Mouse (Mus musculus) thymus, adult 2 months (tissue): Measurements from ENCODE around the gene D3Ertd751e. TPM values are rescaled to one million over a fixed set of nuclear protein-coding genes. Genes with fewer than 3 reads are reported as not detected.

Experiments used
- DNase-seq: peaks from one replicate; pipeline ENCODE4 v3.0.0; 2021
- H3K27ac ChIP-seq: fragments of 200-500 bp; 2 replicates; pipeline ENCODE4 v1.5.1; 2012; ENCODE audit warnings: low read length, control low read depth; ENCODE audit not compliant: control insufficient read depth, insufficient read depth
- H3K27me3 ChIP-seq: fragments of 200-500 bp; 2 replicates; pipeline ENCODE4 v1.6.1; 2012; ENCODE audit warnings: mild to moderate bottlenecking, low read length, moderate library complexity, mixed read lengths; ENCODE audit not compliant: control insufficient read depth, insufficient read depth
- H3K36me3 ChIP-seq: fragments of 200-500 bp; 2 replicates; pipeline ENCODE4 v1.6.1; 2012; ENCODE audit warnings: mild to moderate bottlenecking, low read length, moderate library complexity; ENCODE audit not compliant: control insufficient read depth, insufficient read depth
- H3K4me1 ChIP-seq: fragments of 200-500 bp; replicated peaks from 2 replicates; pipeline ENCODE4 v1.6.1; 2012; ENCODE audit warnings: low read length; ENCODE audit not compliant: control insufficient read depth, insufficient read depth
- H3K4me3 ChIP-seq: fragments of 200-500 bp; 2 replicates; pipeline ENCODE4 v1.5.1; 2012; ENCODE audit warnings: mild to moderate bottlenecking, low read length, control low read depth, moderate library complexity; ENCODE audit not compliant: control insufficient read depth, insufficient read depth
- CTCF ChIP-seq: fragments of 200-500 bp; IDR thresholded peaks from 2 replicates; pipeline ENCODE4 v1.5.1; 2012; ENCODE audit warnings: mild to moderate bottlenecking, control low read depth, low read length, moderate library complexity, borderline replicate concordance; ENCODE audit not compliant: control insufficient read depth, poor library complexity, insufficient read depth; ENCODE audit errors: extremely low read depth
- POLR2A ChIP-seq: fragments of 200-500 bp; IDR thresholded peaks from 2 replicates; pipeline ENCODE4 v1.6.1; 2012; ENCODE audit warnings: mild to moderate bottlenecking, low read length, control low read depth, moderate library complexity; ENCODE audit not compliant: control insufficient read depth, poor library complexity, insufficient read depth; ENCODE audit errors: extremely low read depth
- polyA plus RNA-seq: library from polyadenylated mRNA; depleted of rRNA; stranded (reverse); fragments of >200 nt; gene quantifications from 2 replicates; pipeline ENCODE4 v1.2.3, GENCODE M21; 2012; rRNA removed

Gene D3Ertd751e
- polyA plus RNA-seq, 1 experiment, result 1.3 TPM

DNA sequence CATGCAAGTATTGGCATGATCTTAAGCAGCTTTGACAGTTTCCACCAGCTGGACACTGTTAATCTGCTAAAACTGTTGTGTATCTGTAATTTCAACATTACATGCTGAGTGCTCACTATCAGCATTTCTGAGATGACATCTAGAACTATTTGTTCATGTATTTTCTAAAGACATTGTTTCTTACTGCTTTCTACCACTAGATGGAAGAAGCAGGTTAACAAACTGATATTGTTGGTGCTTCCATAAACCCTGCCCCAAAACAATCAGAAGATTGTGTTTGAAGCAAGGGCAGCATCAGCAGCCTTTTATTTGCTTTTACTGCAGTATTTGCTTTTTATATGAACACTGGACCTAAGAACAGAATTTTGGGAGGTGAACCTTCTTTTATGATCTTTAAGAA, 70.0 kb downstream of the D3Ertd751e start:
- Histone ChIP-seq H3K27me3 (no peaks in the 10 kb centered on the region), H3K4me1 (no peaks in the 10 kb centered on the region), H3K4me3 (no peak overlapping the region), H3K27ac (no peak overlapping the region), H3K36me3 (no peaks in the 10 kb centered on the region)
- DNase-seq, result no peak
- TF ChIP-seq CTCF, result no peak
- TF ChIP-seq POLR2A, result no peak

Other genes with a start within 250 kb of the D3Ertd751e start
- 22.7 and 31.9 TPM in 2 replicates for gene Jade1, start 186.9 kb upstream of the D3Ertd751e start, polyA plus RNA-seq
- 9.2 and 12.1 TPM in 2 replicates for gene Sclt1, start 97 bp upstream of the D3Ertd751e start, polyA plus RNA-seq